ENCODE assay signal across 8 mouse cellular contexts in the genomic region with DNA sequence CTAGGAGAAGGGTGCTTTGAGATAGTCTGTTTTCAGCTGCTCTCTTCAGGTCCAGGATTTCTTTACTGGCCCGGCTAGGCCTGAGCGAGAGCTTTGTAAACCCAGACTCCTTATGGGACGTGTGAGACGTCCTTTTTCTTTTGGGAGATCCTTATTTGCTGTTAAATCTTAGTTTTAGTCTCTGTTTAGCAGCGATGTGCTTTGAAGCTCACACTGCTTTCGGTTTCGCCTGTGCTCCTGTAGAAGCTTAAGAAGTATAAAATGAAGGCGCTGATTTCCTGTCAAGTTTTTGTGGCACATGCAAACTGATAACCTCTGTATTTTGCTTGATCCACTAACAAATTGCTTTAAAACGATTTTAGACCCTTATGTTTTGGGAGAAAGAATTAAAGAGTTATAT. TPM values are rescaled to one million over a fixed set of nuclear protein-coding genes. Genes with fewer than 3 reads are reported as not detected.
DNase-seq lines count a peak whose midpoint lies in the region; ATAC-seq and TF ChIP-seq lines count a peak whose summit lies in the region.

No protein-coding gene starts in this region.

- H3K4me3 ChIP-seq in gastrocnemius, adult 2 months = peak overlapping the region; percentile 87
- H3K4me3 ChIP-seq in forebrain, embryonic 16.5 days (replicated peaks; ENCODE audit: low read length) = peak overlapping the region; percentile 100
- peak overlapping the region; percentile 96 for H3K4me3 ChIP-seq in macrophage (ENCODE audit: inconsistent target)

- H3K9me3 ChIP-seq in forebrain, embryonic 16.5 days (ENCODE audit: control insufficient read depth, low read length) = no peaks in the 10 kb centered on the region

- H3K4me1 ChIP-seq in forebrain, embryonic 16.5 days (replicated peaks; ENCODE audit: control insufficient read depth, insufficient read depth, low read length) = peaks cover 14% of the 10 kb centered on the region

- H3K9ac ChIP-seq in forebrain, embryonic 16.5 days (replicated peaks; ENCODE audit: low read depth, low read length) = peak overlapping the region; percentile 81

- no peaks in the 10 kb centered on the region for H3K27me3 ChIP-seq in forebrain, embryonic 16.5 days (replicated peaks; ENCODE audit: control insufficient read depth, insufficient read depth, low read length)

- H3K79me2 ChIP-seq in macrophage (ENCODE audit: inconsistent target) = peaks cover 75% of the 10 kb centered on the region

- H3K27ac ChIP-seq in gastrocnemius, adult 2 months = peak overlapping the region; percentile 94
- H3K27ac ChIP-seq in forebrain, embryonic 16.5 days (ENCODE audit: low read length) = peak overlapping the region; percentile 35; the same call in 1 of the 2 replicates
- peak overlapping the region; percentile 65 for H3K27ac ChIP-seq in macrophage

- intact Hi-C loops in gastrocnemius, adult 2 months (cut with DNase I) = loop anchor here (1.0 to 10.0 kb wide), 2 partner anchors 16 to 659 kb away; a partner anchor contains a TSS
- intact Hi-C loops in gastrocnemius, postnatal 14 days (cut with DNase I; ENCODE audit: low total_unique reads) = no loop called here

- H3K4me2 ChIP-seq in forebrain, embryonic 16.5 days (ENCODE audit: low read length) = peak overlapping the region; percentile 60

- DNase-seq in gastrocnemius, adult 2 months = no peak
- no peak for DNase-seq in gastrocnemius, postnatal 14 days
- peak; percentile 70 for DNase-seq in CD4-positive, CD25-positive, alpha-beta regulatory T cell, adult 2 months (ENCODE audit: low read depth, low spot score)
- DNase-seq in Muller cell, postnatal 12 days (ENCODE audit: inconsistent ontology term) = no peak
- DNase-seq in cerebellum, postnatal 25 days = no peak
- no peak for DNase-seq in thymus, postnatal 4 days

- H3K36me3 ChIP-seq in forebrain, embryonic 16.5 days (ENCODE audit: control insufficient read depth, insufficient read depth) = peaks cover 6% of the 10 kb centered on the region
- peaks cover 25% of the 10 kb centered on the region for H3K36me3 ChIP-seq in macrophage (ENCODE audit: inconsistent target)

- TF ChIP-seq CTCF in gastrocnemius, adult 2 months (IDR thresholded peaks at IDR 0.05) = no peak

- ATAC-seq in forebrain, embryonic 16.5 days = no peak

- under 1% methylated on average over 9 of the region's 9 CpGs for WGBS in forebrain, embryonic 16.5 days
- WGBS in macrophage (ENCODE audit: missing documents) = under 1% methylated on average over 9 of the region's 9 CpGs

RNA-seq across cellular contexts. Expression of a gene that starts 0.5 kb away (rescaled TPM):
- 10 to 100 TPM; 49.9 to 55.1 TPM for total RNA-seq in gastrocnemius, adult 2 months (2021)
- 10 to 100 TPM; 54.6 to 55.8 TPM for total RNA-seq in gastrocnemius, postnatal 14 days (2021)
- 171 and 182 TPM in 2 replicates for polyA plus RNA-seq in forebrain, embryonic 16.5 days (2015; fragmentation: Nextera tagmentation; extraction: Ambion mirVana)
- total RNA-seq in macrophage (2018; cell fraction: chromatin; rRNA removed) = 10 to 100 TPM in 21 of 26 experiments, 1 to 10 TPM in 5; 7.1 to 23.8 (median 15.1) TPM
- 100 to 1,000 TPM in 13 of 26 experiments, 10 to 100 TPM in 13; 59.6 to 123 (median 90.0) TPM for total RNA-seq in macrophage (2018; cell fraction: cytosol; rRNA removed)
- total RNA-seq in macrophage (2018; cell fraction: nucleus; rRNA removed) = 10 to 100 TPM in 25 of 26 experiments, 1 to 10 TPM in 1; 6.9 to 37.6 (median 21.4) TPM
- polyA plus RNA-seq in macrophage (2018) = 56.7 to 88.2 TPM (median 85.0 TPM) in 3 replicates

RNA-seq across cellular contexts. Expression of a gene that starts 0.6 kb away (rescaled TPM):
- 10 to 100 TPM; 41.2 to 41.8 TPM for total RNA-seq in gastrocnemius, adult 2 months (2021)
- total RNA-seq in gastrocnemius, postnatal 14 days (2021) = 10 to 100 TPM; 40.8 to 41.5 TPM
- 112 and 123 TPM in 2 replicates for polyA plus RNA-seq in forebrain, embryonic 16.5 days (2015; fragmentation: Nextera tagmentation; extraction: Ambion mirVana)
- total RNA-seq in macrophage (2018; cell fraction: chromatin; rRNA removed) = 10 to 100 TPM in 20 of 26 experiments, 1 to 10 TPM in 6; 4.4 to 27.3 (median 13.2) TPM
- total RNA-seq in macrophage (2018; cell fraction: cytosol; rRNA removed) = 10 to 100 TPM; 26.9 to 65.9 (median 41.8) TPM
- total RNA-seq in macrophage (2018; cell fraction: nucleus; rRNA removed) = 10 to 100 TPM in 21 of 26 experiments, 1 to 10 TPM in 5; 7.3 to 38.3 (median 19.8) TPM
- 33.0 to 89.7 TPM (median 50.0 TPM) in 3 replicates for polyA plus RNA-seq in macrophage (2018)

RNA-seq across cellular contexts. Expression of a gene that starts 16.4 kb away (rescaled TPM):
- total RNA-seq in gastrocnemius, adult 2 months (2021) = 10 to 100 TPM; 10.8 to 15.7 TPM
- 1 to 10 TPM; 9.5 to 10.0 TPM for total RNA-seq in gastrocnemius, postnatal 14 days (2021)
- polyA plus RNA-seq in forebrain, embryonic 16.5 days (2015; fragmentation: Nextera tagmentation; extraction: Ambion mirVana) = 42.6 and 46.3 TPM in 2 replicates
- total RNA-seq in macrophage (2018; cell fraction: chromatin; rRNA removed) = 1 to 10 TPM in 22 of 26 experiments, under 1 TPM in 4; 0.62 to 9.0 (median 3.5) TPM
- 1 to 10 TPM; 3.2 to 9.6 (median 7.4) TPM for total RNA-seq in macrophage (2018; cell fraction: cytosol; rRNA removed)
- 10 to 100 TPM in 2 of 26 experiments, 1 to 10 TPM in 21, under 1 TPM in 3; 0.84 to 16.9 (median 3.4) TPM for total RNA-seq in macrophage (2018; cell fraction: nucleus; rRNA removed)
- polyA plus RNA-seq in macrophage (2018) = 7.7 to 9.3 TPM (median 8.9 TPM) in 3 replicates

Comparison
In these comparisons a context has a peak if more than half of its experiments do, and no peak if none do; other contexts are left out.
1. H3K27ac ChIP-seq: peak in every context shown above with its lines; median percentile 94 in gastrocnemius, adult 2 months; 65 in macrophage; 35 in forebrain, embryonic 16.5 days.